In genomic region chr10:57638250-57638649, GRCm38 (mm10) we compare ENCODE assay signal across 20 mouse cellular contexts. TPM values are rescaled to one million over a fixed set of nuclear protein-coding genes. Genes with fewer than 3 reads are reported as not detected.
DNase-seq lines count a peak whose midpoint lies in the region; ATAC-seq lines count a peak whose summit lies in the region.
"Had no signal": no experiment of that assay in that cellular context is flagged by ENCODE, and none has a peak within 500 bp of the region (broad histone marks: within the 10 kb centered on the region; RNA-seq: fewer than 3 reads in every experiment).

No protein-coding gene starts in this region.

- ATAC-seq in common myeloid progenitor, adult 5-6 weeks (replicated peaks; ENCODE audit: low read depth, poor library complexity, severe bottlenecking) = peak; percentile 68
- ATAC-seq in hematopoietic stem cell, adult 5-6 weeks (replicated peaks in 1 of 2; ENCODE audit: insufficient read depth in 1 of 2, low FRiP score in 2 of 2, low TSS enrichment in 1 of 2, low read depth in 1 of 2, poor library complexity in 2 of 2, severe bottlenecking in 2 of 2) = peak; percentile 33 to 60; a peak in 3 of 4 replicates
- peak; percentile 57 for ATAC-seq in megakaryocyte progenitor cell, adult 5-6 weeks (replicated peaks; ENCODE audit: poor library complexity)
- ATAC-seq: forebrain, embryonic 13.5 days; forebrain, embryonic 15.5 days; forebrain, postnatal 0 days had no signal

- no peak for DNase-seq in urinary bladder, adult 2 months (ENCODE audit: low spot score)
- no peak for DNase-seq in neural tube, embryonic 10.5 days (ENCODE audit: extremely low spot score, low spot score)
- no peak for DNase-seq in B cell, adult 2 months
- DNase-seq: adrenal gland, adult 2 months; adrenal gland, postnatal 10 days; adrenal gland, postnatal 25 days; cerebellum, adult 11 months; cerebellum, adult 18-20 months; cerebellum, adult 8-10 months; cerebellum, adult 9-11 months; cerebellum, postnatal 14 days; cerebellum, postnatal 36 days; forebrain, postnatal 0 days had no signal

RNA-seq across cellular contexts. Expression of gene Pkib, which starts 6.5 kb away (rescaled TPM):
- total RNA-seq in common myeloid progenitor, adult 5-6 weeks (2017) = 5.9 and 11.9 TPM in 2 replicates
- total RNA-seq in hematopoietic stem cell, adult 5-6 weeks (2017) = 6.1 and 8.4 TPM in 2 replicates
- 22.1 and 23.6 TPM in 2 replicates for total RNA-seq in megakaryocyte progenitor cell, adult 5-6 weeks (2015)
- total RNA-seq in megakaryocyte progenitor cell, adult 5-6 weeks (2017) = 12.7 and 14.4 TPM in 2 replicates
- polyA plus RNA-seq in urinary bladder, adult 2 months (2012; rRNA removed) = 0.92 and 1.3 TPM in 2 replicates
- total RNA-seq: MEL had no signal
- polyA plus RNA-seq: C2C12 had no signal
